Mouse (Mus musculus): ENCODE measurements at regions not wholly inside any gene's neighbourhood (a gene's known extent, or its start where the extent isn't known, plus 50 kb on each side); places are given as distances from the start of the nearest gene placed in this dataset.

- TF ChIP-seq POLR2A (IDR thresholded peaks at IDR 0.05; ENCODE audit: borderline replicate concordance, extremely low read depth, low read depth, low read length) = no peak
- TF ChIP-seq CTCF (IDR thresholded peaks at IDR 0.05; ENCODE audit: insufficient read depth, low read length) = no peak
Measured at GRCm38 (mm10) chr12:47353269-47353668, 534.5 kb upstream of the Nova1 start.
